Mouse (Mus musculus): ENCODE results near the gene Jade2. TPM values are rescaled to one million over a fixed set of nuclear protein-coding genes. Genes with fewer than 3 reads are reported as not detected.

The Jade2 gene
- polyA plus RNA-seq, 1 experiment: 13.3 TPM

DNA sequence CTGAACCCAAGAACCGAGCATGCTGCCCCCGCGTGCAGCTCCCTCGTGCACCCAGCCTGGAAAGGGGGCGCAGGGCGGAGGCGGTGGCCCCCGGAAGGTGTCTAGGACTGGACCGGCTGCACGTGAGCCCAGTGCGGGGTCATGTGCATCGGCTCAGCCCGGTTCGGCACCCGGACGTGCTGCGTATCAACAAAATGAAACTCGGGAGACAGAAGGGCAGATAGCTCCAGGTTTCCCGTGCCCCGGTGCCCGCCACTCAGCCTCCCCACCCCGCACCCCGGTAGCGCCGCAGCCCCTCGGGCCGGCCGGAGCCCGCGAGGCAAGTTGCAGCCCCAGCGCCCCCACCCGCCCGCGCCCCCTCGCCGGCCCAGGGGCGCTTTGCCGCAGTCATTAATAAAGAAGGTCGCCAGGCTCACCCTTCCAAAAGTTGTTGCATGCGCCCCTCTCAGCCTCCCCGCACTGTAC is 805 bp downstream of the Jade2 start:
- no peak for DNase-seq (ENCODE audit: low read depth)

DNA sequence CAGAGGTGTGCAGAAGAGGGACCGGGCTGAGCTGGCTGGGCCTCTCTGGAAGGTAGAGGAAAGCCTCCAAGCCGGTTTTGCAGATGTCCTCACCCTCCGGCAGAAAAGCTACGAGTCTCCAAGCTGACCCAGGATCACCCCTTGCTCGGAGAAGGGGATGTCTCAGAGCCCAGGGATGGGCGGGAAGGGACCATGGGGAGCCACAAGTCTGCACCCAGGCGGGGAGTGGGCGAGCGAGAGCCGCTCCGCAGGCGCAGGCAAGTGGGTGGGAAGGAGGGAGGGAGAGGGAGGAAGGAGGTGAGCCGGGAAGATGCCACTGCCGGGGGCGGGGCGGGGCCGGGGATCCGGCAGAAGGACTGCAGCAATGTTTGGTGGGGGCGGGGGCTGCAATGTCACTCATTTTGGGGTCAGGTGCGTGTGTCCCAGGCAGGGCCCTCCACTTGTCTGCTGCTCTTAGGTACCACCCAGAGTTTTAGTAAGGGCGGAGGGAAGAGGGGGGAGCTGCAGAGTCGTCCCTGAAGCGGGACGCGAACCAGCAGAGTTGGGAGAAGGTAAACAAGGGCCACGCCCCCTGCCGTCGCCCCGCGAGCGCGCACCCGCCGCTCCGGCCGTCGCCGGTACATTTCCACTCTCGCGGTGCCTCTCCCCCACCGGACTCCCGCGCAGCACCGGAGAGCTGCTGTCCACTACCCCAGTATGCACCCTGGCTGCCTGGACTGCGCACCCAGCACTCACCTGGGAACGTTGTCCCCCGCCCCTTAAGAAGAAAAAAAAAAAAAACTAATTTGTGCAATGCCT is 1.4 kb downstream of the Jade2 start:
- no peak for DNase-seq (ENCODE audit: low read depth)

DNA sequence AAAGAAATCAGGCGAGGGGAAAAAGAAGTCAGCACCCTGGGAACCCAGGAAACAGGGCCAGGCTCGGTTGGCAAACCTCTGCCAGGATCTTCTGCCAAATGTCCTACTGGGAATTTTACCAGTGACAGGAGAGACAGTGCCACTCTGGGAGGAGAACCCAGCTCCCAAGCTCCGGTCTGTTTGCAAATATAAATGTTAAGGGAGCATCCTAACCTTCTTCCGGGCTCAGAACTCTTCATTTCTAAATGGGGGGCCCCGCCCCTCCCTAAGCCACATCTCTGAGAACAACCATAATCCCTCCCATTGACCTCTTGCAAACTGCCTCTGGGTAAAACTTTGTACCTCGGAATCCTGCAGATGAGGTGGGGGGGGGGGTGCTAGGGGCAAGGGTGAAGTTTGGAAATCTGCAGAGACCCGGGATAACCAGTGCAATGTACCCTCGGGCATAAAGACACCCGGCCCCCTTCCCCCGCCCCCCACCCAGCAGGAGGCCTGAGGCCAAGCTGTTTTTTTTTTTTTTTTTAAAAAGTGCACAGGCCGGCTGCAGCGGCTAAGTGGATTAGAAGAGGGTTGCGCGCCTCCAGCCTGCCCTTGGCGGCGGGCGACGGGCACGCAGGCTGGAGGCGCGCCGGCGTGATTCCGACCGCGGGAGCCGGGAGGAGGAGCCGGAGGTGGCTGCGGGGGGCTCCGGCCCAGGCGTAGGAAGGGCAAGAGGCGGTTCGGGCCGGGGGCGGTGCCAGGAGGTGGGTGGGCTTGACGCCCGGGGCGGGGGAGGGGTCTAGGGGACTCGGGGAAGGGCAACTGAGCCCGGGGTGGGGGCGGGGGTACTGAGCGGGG is 2.3 kb downstream of the Jade2 start:
- no peak for DNase-seq (ENCODE audit: low read depth)

DNA sequence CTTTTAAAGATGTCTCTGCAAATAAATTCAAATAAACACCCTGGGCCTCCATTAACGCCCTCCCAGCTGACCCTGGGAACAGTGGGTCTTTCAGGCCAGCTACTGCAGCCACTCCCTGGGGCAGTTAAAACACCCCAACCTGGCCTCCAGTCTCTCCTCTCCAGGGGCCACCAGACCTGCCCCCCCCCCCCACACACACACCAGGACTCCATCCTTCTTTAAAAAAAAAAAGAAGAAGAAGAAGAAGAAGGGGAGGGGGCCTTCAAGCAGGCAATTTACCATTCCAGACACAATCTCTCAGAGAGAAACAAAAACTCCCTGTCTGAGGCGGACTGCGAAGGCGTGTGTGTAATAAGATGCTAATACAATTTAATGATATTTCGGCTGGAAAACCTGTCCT is 4.9 kb downstream of the Jade2 start:
- DNase-seq (ENCODE audit: low read depth): no peak

DNA sequence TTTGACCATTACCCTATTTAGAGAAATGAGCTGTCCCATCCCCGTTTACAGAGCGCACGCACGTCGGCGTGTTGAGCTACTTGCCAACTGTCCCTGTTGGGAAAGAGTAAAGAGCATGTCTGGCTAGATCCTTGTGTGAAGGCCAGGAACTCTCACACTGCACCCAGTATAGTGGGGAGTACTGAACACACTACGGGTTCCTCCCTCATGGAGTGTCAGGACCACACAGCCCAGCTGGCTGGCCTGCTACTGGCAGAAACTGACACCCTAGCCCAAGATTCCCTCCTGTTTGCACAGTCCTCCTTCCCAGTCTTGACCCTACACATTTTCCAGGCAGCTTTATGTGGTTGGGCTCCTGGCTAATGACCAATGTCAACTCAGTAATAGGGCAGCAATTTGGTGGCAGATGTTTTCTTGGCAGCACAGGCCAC is 5.3 kb downstream of the Jade2 start:
- no peak for DNase-seq (ENCODE audit: low read depth)

DNA sequence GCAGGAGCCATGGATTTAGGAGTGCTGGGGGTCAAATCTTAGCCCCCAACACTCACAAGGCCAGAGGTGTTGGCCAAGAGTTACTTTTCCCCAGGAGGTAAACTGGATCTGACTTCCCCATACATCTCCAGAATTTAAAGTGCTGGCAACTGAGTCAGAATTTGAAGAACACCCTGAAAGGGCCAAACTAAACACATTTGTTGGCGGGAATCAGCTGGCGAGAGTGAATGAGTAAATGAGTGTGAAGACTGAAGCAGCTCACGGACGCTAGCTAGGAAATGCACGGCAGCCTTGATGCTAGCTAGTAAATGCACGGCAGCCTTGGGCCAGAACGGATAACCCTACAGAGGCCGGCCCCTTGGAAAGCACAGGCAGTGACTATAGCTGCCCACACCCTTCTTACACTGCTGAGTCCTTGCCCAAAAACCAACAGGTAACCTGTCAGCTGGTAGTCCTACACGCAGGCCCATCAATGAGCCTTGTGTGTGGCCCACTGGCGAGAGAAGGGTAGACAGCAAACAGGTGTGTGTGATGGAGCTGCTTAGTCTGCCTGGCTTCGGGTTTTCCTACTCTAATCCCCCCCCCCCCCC is 6.6 kb downstream of the Jade2 start:
- DNase-seq (ENCODE audit: low read depth): no peak

DNA sequence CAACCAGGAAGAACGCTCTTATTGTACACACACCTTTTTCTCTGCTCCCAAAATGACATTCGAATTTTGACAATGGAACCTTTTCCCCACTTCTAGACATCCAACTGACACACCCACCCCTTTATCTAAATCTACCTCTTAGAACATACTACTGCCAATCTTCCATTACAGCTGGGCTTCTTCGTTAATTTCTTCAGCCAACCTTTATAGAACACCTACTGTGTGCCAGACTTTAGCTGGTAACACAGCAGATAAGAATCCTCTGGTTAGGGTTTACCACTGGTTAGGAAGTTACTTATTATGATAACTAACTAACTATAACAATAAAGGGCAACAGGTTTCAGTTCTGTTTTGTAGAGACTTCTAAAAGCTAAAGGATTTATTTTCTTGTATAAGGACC is 9.1 kb downstream of the Jade2 start:
- DNase-seq (ENCODE audit: low read depth): no peak

DNA sequence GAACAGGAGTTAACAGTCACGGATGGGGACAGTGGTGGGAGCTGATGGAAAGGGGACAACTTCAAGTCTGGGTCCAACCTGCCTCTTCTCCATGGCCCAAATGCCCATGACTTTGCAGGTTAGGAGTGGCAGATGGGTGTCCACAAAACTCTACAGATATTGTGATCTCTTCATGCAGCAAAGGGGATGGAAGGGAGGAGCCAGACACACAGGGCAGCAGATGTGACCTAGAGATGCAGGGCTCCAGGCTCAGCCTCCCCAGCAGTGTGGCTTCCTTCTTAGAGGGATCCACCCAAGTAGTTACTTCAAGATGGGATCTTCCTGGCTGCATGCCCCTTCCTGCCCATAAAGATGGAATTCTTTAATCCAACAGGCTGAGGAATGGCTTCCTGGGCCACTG is 9.6 kb downstream of the Jade2 start:
- no peak for DNase-seq (ENCODE audit: low read depth)

DNA sequence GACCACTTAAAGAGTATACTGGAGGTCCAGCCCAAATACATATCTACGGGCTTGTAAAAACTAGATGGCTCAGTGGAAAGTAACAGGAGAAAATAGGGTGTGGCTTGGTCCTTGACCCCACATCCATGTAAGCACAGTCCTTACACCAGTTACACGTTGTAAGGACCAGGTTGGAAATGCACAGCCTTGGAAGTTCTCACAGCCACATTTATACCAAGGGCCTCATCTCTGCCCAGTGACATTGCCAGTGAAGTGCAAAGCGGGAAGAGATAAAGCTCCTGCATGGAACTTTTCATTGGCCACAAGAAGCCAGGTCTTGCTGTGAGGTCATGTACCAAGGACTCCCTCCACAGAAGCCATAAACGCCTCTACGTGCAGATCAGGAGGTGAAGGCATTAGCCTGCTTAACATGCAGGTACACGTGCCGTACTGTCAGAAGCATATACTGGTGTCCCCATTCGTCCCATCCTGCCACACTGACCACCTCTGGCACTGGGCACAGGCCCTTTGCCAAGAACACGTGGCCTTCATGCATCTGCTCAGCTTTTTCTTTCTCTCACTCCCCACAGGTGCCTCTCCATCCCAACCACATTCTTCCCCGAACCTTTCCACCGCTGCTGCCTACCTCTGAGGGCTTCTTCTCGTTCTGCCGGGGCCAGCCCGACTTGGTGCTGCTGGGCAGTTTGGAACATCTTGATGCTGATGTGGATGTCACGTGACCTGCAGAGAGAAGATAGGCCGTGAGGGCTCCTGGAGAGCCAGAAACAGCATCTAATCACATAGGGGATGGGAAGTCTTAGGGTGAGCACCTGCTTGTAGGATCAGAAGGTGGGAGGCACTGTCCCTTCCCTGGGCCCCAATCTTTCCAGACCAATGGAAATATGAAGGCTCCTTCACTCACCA is 11.2 kb downstream of the Jade2 start:
- no peak for DNase-seq (ENCODE audit: low read depth)

DNA sequence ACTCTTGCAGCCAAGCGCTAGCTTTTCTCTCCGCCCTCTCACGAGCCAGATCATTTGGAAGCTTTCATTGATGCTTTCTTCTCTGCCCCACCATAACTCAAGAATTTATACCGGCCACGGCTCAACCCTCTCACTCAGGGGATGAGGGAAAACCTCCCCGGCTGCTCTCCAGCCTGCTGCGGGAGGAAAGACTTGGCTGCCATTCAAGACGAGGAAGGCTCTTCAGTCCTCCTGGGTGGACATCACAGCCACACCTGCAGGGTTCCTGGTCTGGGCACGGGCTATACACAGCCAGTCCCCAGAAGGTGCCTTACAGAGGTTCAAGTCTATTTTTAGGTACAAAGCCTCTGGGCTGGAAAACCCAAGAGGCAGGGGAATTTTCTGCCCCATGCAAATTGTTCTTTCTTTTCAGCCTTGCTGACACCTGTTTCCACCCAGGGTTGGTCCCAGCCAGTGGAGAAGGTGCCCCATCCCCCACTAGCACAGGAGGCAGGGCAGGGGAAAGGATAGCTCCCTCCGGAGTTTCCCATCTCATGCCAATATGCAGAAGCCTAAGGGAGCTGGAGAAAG is 12.8 kb downstream of the Jade2 start:
- DNase-seq (ENCODE audit: low read depth): no peak

DNA sequence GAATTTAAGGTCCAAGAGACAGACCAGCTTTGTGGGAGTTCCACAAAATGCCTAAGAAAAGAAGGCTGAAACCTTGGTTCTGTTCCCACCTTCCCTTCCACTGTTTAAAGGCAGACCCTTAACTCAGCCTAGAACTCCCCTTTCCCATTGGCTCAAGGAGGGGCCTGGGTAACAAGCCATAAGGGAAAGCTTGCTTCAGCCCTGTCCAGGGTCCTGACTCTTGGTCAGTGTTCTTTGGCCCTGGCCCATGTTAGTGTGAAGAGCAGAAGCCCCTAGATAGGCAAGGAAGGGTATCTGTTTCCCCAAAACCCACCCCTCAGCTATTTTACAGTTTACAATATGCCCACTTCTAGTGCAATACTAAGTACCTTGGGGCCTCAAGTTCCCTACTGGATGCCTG is 13.6 kb downstream of the Jade2 start:
- DNase-seq (ENCODE audit: low read depth): no peak

DNA sequence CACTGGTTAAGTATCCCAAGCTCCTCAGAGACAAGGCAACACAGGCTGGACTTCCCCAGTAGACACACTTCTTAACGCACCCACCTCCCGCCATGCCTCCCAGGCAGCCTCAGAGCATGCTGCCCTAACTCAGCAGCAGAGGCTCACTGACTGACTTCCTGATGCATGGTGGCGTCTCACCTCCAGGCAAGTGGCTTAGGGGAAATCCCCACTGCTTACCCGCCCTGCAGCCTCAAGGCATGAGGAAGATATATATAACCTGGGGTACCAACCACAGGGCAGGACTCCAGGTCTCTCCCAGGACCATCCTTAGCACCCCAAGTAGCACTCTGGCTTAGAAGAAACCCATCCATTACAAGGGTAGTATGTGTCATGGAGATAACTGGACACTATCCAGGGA is 14.3 kb downstream of the Jade2 start:
- DNase-seq (ENCODE audit: low read depth): no peak

DNA sequence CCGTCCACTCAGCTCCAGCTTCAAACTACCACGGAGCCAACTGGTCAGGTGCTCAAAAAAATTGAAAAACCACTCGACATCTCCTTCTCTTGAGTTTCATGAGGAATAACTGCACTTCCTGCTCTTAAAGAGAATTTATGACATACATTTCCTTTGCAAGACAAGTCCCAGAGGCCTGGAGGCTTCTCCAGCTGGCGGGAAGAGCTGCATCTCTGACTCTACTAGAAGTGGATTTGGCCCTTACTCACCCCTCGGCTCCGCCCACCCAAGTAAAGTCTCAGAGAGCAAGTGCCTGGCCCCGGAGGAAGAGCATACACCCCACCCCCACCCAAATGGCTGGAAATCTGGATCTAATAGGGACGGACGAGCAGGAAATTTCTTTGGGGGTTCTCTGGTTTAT is 16.3 kb downstream of the Jade2 start:
- no peak for DNase-seq (ENCODE audit: low read depth)

DNA sequence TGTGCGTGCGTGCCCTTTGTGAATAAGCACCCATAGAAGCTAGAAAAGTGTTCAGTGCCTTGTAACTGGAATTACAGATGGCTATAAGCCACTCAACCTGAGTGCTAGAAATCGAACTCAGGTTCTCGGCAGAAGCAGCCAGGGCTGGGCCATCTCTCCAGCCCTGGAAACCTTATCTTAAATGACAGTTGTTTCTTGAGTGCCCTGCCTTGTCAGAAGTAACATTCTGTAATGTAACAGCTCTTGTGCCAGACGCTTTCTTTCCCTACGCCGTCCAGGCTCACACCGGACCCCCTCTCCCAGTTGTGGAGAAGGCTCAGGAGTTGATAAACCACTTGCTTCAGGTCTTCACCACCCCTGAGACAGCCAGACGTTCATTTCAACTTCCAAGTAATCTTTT is 16.8 kb downstream of the Jade2 start:
- no peak for DNase-seq (ENCODE audit: low read depth)

DNA sequence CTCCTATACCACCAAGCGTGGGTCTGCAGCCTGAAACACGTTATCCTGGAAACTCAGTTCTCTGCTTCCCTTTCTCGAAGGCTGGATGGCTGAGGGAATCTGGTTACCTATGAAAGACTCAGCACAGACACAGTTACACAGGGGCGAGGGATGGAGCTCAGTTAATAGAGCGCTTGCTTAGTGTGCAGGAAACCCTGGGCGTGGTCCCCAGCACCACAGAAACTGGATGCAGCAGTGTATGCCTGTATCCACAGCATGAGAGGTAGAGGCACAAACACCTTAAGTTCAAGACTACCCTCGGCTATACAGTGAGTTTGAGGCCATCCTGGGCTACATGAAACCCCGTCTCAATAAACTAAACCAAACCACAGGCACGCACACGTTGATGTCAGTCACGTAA is 17.5 kb downstream of the Jade2 start:
- DNase-seq (ENCODE audit: low read depth): no peak

DNA sequence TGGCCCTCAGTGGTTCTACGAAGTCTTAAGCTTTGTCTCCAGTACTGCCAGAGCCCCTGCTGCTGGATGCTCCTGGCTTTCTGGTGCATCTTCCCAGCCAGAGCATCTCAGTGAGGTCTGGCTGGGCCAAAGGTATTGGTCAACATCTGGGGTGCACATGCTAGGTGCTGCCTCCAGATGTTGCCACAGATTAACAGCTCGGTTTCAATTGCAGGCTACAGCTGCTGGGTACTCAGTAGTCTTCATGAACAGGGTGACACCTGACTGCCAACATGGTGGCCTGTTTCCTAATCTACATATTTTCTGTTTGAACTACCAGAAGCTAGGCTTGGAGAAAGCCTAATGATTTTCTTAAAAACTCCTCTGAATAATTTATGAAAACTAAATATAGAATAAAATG is 18.3 kb downstream of the Jade2 start:
- no peak for DNase-seq (ENCODE audit: low read depth)

DNA sequence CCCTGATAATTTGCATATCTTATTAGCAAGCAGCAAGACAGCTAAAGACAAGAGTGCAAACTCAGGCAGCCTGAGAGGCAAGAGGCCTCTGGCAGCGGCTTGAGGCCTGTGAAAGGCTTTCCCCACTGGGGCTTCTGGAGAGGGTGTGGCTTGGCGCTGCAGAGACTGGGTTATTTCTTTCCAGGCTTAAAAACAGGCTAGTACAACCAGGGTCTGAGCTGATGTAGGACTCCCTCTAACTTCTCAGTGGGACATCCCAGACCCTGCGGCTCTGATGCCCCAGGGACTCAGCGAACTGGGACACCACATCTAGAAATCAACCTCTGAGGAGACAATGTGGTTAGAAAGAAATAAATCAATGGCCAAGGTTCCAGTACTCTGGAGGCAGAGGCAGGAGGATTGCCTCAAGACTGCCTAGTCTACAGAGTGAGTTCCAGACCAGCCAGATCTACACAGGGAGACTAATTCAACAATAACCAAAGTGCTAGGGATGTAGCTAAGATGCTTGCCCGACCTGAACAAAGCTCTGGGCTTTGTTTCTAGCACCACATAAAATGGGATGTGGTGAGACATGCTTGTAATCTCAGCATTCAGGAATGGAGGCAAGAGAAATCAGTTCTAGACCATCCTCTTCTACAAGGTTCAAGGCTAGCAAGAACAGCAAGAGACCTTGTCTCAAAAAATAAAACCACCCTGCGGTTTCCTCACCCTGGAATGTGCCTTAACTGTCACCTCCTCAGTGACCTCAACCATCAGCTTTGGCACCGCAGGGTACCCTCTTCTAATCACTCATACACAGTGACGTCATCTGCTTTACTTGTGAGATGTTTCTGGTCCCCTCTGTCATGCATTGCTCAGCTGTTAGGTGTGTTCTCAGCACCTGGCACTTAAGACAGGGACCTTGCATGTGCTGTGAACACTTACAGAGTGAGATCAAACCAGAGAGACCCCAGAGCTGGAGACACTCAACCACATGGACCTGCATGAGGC is 20.0 kb downstream of the Jade2 start:
- no peak for DNase-seq (ENCODE audit: low read depth)

DNA sequence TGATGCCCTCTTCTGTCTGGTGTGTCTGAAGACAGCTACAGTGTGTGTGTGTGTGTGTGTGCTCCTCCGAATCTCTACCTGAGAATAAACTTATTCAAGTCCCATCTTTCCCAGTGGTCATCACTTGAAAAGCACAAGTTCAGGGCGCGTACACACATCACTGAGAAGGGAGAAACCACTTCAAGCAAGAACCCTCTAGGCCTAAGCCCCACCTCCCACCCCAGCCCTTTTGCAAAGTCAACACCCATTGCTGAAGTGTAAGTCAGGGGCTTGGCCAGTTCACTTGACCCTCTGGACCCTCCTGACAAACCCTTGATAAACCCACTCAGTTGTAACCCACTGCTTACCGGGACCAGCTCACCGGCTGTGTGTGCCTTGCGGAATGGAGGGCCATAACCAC is 20.9 kb downstream of the Jade2 start:
- no peak for DNase-seq (ENCODE audit: low read depth)

DNA sequence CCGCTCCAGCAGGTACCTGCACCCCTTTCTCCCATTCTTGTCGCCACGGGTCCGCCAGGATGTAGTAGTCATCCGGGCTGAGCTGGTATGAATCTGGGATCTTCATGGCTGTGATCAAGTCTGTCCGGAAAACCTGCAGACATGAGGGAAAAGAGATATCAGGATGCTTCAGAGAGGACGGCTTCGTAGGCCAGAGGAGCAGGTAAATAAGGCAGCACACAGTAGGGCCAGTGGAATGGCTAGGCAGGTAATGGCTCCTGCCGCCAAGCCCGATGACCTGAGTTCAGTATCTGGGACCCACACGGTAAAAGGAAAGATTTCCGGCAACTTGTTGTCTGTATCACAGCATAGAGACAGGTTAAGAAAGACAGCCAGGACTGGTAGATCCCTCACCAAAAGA is 21.9 kb downstream of the Jade2 start:
- no peak for DNase-seq (ENCODE audit: low read depth)

DNA sequence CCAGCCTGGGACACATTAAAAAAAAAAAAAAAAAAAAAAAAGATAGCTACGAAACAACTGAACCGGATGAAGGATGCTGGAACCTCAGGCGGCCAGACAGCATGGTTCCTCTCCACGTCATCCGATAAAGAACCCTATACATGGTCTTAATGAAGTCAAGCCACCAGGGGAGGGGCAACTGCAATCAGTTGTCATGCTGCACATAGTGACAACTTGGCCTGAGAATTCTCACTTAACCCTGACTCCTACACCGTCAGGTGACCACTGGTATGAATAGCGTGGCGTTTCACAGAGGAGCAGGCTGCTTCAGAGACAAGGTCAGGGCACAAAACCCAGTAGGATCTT is 23.4 kb downstream of the Jade2 start:
- no peak for DNase-seq (ENCODE audit: low read depth)
